Comparison of ENCODE assay signal across 11 mouse cellular contexts in the genomic region with DNA sequence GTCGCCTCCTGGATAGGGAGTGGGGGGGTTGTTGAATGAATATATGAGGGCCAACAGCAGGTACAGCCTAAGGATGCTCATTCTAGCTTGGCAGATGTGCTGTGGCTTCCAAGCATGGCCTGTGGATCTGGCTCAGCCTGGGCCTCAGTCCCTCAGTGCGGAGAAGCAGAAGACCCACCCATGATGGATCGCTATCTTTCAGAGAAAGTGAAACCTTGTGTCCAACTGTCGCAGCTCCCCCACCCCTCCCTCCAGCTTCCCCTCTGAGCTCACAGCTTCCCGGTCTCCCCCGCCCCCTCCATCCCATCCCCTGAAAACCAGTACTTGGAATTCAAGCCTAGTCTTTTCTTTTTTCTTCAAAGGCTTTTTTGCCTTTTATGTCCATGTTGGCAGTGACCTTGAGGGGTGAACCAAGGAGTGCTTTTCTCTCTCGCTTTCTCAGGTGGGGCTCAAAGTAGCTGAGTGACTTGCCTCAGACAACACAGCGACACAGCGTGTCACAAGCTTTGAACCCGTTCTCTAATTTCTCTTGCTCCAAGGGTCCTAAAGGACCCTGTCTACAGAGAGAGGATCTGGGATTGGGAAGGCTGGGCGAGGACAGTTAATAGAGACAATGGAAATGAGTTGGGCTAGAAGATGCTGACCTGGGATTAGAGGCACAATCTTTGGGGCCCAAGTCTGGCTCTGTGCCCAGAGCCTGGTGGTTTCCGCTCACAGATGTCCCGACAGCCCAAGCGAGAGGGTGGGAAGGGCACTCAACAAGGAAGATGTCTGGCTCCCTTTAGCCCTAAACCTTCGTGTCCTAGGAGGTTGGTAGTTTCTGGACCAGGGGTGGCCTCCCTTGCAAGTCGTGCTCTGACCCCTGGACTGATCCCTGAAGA. TPM values are rescaled to one million over a fixed set of nuclear protein-coding genes. Genes with fewer than 3 reads are reported as not detected.
DNase-seq lines count a peak whose midpoint lies in the region; ATAC-seq lines count a peak whose summit lies in the region.
"Had no signal": no experiment of that assay in that cellular context is flagged by ENCODE, and none has a peak within 500 bp of the region (broad histone marks: within the 10 kb centered on the region; RNA-seq: fewer than 3 reads in every experiment).

Osm (plus strand) TSS at position 756 of the 881 bp plus-strand sequence.

- no peaks in the 10 kb centered on the region for H3K36me3 ChIP-seq in midbrain, embryonic 11.5 days (ENCODE audit: control insufficient read depth, insufficient read depth, low read length)
- no peaks in the 10 kb centered on the region for H3K36me3 ChIP-seq in midbrain, embryonic 15.5 days (replicated peaks)
- H3K36me3 ChIP-seq in hindbrain, embryonic 13.5 days: no peaks in the 10 kb centered on the region
- H3K36me3 ChIP-seq in hindbrain, embryonic 14.5 days (replicated peaks; ENCODE audit: control insufficient read depth, insufficient read depth): no peaks in the 10 kb centered on the region

- H3K9ac ChIP-seq in midbrain, embryonic 11.5 days (ENCODE audit: low read length): no peak within 1 kb of the TSS
- no peak within 1 kb of the TSS for H3K9ac ChIP-seq in midbrain, embryonic 15.5 days
- no peak within 1 kb of the TSS for H3K9ac ChIP-seq in hindbrain, embryonic 13.5 days
- no peak within 1 kb of the TSS for H3K9ac ChIP-seq in hindbrain, embryonic 14.5 days

- 80% methylated on average over 16 of the region's 16 CpGs for WGBS in midbrain, embryonic 11.5 days
- WGBS in midbrain, embryonic 15.5 days: 67% methylated on average over 16 of the region's 16 CpGs
- WGBS in hindbrain, embryonic 13.5 days: 78% methylated on average over 16 of the region's 16 CpGs
- WGBS in hindbrain, embryonic 14.5 days: 80% methylated on average over 16 of the region's 16 CpGs

- H3K27me3 ChIP-seq in midbrain, embryonic 11.5 days (ENCODE audit: control insufficient read depth, insufficient read depth, low read length): no peaks in the 10 kb centered on the region
- no peaks in the 10 kb centered on the region for H3K27me3 ChIP-seq in midbrain, embryonic 15.5 days (replicated peaks)
- H3K27me3 ChIP-seq in hindbrain, embryonic 13.5 days: no peaks in the 10 kb centered on the region
- no peaks in the 10 kb centered on the region for H3K27me3 ChIP-seq in hindbrain, embryonic 14.5 days (ENCODE audit: control insufficient read depth, insufficient read depth, low read length)

- no peak for ATAC-seq in midbrain, embryonic 11.5 days (ENCODE audit: low FRiP score)
- no peak for ATAC-seq in midbrain, embryonic 15.5 days (replicated peaks)
- ATAC-seq in erythroblast, adult 5-6 weeks (replicated peaks; ENCODE audit: low FRiP score, poor library complexity, severe bottlenecking): peak; percentile 63
- ATAC-seq in megakaryocyte progenitor cell, adult 5-6 weeks (replicated peaks; ENCODE audit: poor library complexity): peak; percentile 30
- ATAC-seq in hindbrain, embryonic 13.5 days (ENCODE audit: low FRiP score): no peak
- no peak for ATAC-seq in hindbrain, embryonic 14.5 days (ENCODE audit: low FRiP score)
- ATAC-seq: intestine, embryonic 16.5 days had no signal

- H3K4me1 ChIP-seq in midbrain, embryonic 11.5 days (ENCODE audit: control insufficient read depth, insufficient read depth, low read length): no peaks in the 10 kb centered on the region
- H3K4me1 ChIP-seq in midbrain, embryonic 15.5 days: no peaks in the 10 kb centered on the region
- no peaks in the 10 kb centered on the region for H3K4me1 ChIP-seq in hindbrain, embryonic 13.5 days (replicated peaks)
- no peaks in the 10 kb centered on the region for H3K4me1 ChIP-seq in hindbrain, embryonic 14.5 days (replicated peaks; ENCODE audit: control insufficient read depth, insufficient read depth, low read length)

- no peak within 1 kb of the TSS for H3K4me3 ChIP-seq in midbrain, embryonic 11.5 days (ENCODE audit: low read depth, low read length)
- H3K4me3 ChIP-seq in midbrain, embryonic 15.5 days: no peak within 1 kb of the TSS
- no peak within 1 kb of the TSS for H3K4me3 ChIP-seq in hindbrain, embryonic 13.5 days
- no peak within 1 kb of the TSS for H3K4me3 ChIP-seq in hindbrain, embryonic 14.5 days (replicated peaks; ENCODE audit: low read length)

- H3K9me3 ChIP-seq in midbrain, embryonic 11.5 days (ENCODE audit: control insufficient read depth, low read length): no peaks in the 10 kb centered on the region
- no peaks in the 10 kb centered on the region for H3K9me3 ChIP-seq in midbrain, embryonic 15.5 days
- H3K9me3 ChIP-seq in hindbrain, embryonic 13.5 days: no peaks in the 10 kb centered on the region
- no peaks in the 10 kb centered on the region for H3K9me3 ChIP-seq in hindbrain, embryonic 14.5 days (ENCODE audit: control insufficient read depth, low read length)

- H3K27ac ChIP-seq in midbrain, embryonic 11.5 days (ENCODE audit: low read depth, low read length): no peak within 1 kb of the TSS
- H3K27ac ChIP-seq in midbrain, embryonic 15.5 days: no peak within 1 kb of the TSS
- H3K27ac ChIP-seq in hindbrain, embryonic 13.5 days: no peak within 1 kb of the TSS
- H3K27ac ChIP-seq in hindbrain, embryonic 14.5 days: no peak within 1 kb of the TSS

- peak; percentile 49 for DNase-seq in midbrain, embryonic 11.5 days (ENCODE audit: low spot score, missing footprints)
- DNase-seq in layer of hippocampus, adult 11-12 months (ENCODE audit: low spot score): no peak
- DNase-seq in hindbrain, embryonic 14.5 days (ENCODE audit: low spot score): no peak
- no peak for DNase-seq in cerebellum, postnatal 10 days
- DNase-seq: right cerebral cortex, postnatal 25 days had no signal

- no peak within 1 kb of the TSS for H3K4me2 ChIP-seq in midbrain, embryonic 11.5 days
- H3K4me2 ChIP-seq in midbrain, embryonic 15.5 days: no peak within 1 kb of the TSS
- H3K4me2 ChIP-seq in hindbrain, embryonic 13.5 days: no peak within 1 kb of the TSS
- no peak within 1 kb of the TSS for H3K4me2 ChIP-seq in hindbrain, embryonic 14.5 days (replicated peaks)

RNA-seq across cellular contexts. Expression of gene Osm, which starts in this region (rescaled TPM):
- polyA plus RNA-seq in midbrain, embryonic 11.5 days (2014; fragmentation: Nextera tagmentation; extraction: Ambion mirVana): not detected in 2 replicates
- 0.11 and 0.21 TPM in 2 replicates for polyA plus RNA-seq in midbrain, embryonic 15.5 days (2015; fragmentation: Nextera tagmentation; extraction: Ambion mirVana)
- 2.1 and 4.4 TPM in 2 replicates for total RNA-seq in erythroblast, adult 5-6 weeks (2015; ENCODE audit: low replicate concordance)
- total RNA-seq in erythroblast, adult 5-6 weeks (2017; ENCODE audit: low replicate concordance): 2.1 and 6.4 TPM in 2 replicates
- total RNA-seq in megakaryocyte progenitor cell, adult 5-6 weeks (2015): 11.4 and 20.2 TPM in 2 replicates
- 8.4 and 26.8 TPM in 2 replicates for total RNA-seq in megakaryocyte progenitor cell, adult 5-6 weeks (2017)
- 0.14 TPM in 1 of 2 replicates, not detected in the other for polyA plus RNA-seq in hindbrain, embryonic 13.5 days (2015; fragmentation: Nextera tagmentation; extraction: Ambion mirVana)
- polyA plus RNA-seq in hindbrain, embryonic 14.5 days (2014; fragmentation: Nextera tagmentation; extraction: Ambion mirVana): not detected in 2 replicates
- total RNA-seq: left cerebral cortex, postnatal 36 days had no signal

Comparison
In these comparisons a context has a peak if more than half of its experiments do, and no peak if none do; other contexts are left out.
1. Peak in DNase-seq in midbrain, embryonic 11.5 days; RNA of the gene not detected or under 1 TPM.
2. ATAC-seq: peak in erythroblast, adult 5-6 weeks (single experiment) and megakaryocyte progenitor cell, adult 5-6 weeks (single experiment); none in midbrain, embryonic 11.5 days (single experiment), midbrain, embryonic 15.5 days (single experiment), hindbrain, embryonic 13.5 days (single experiment) and hindbrain, embryonic 14.5 days (single experiment).